Mouse (Mus musculus): ENCODE data around the gene Anp32a. TPM values are rescaled to one million over a fixed set of nuclear protein-coding genes. Genes with fewer than 3 reads are reported as not detected.
A peak's percentile ranks its signal among the peaks of the same experiment; 100 is the strongest.

The Anp32a gene
- total RNA-seq, 2 experiments from 2014 or later = 255 to 287 TPM

- DNase-seq (ENCODE audit: low spot score in 2 of 2) = no peak
These were observed 4.7 kb downstream of the Anp32a start for GRCm38 (mm10) chr9:62345633-62346387.

- no peak for DNase-seq (ENCODE audit: low spot score in 2 of 2)
These were observed 5.2 kb downstream of the Anp32a start for GRCm38 (mm10) chr9:62346388-62346679.

GRCm38 (mm10) chr9:62347201-62347600 is 6.1 kb downstream of the Anp32a start:
- DNase-seq (ENCODE audit: low spot score in 2 of 2) = no peak

- no peak for DNase-seq (ENCODE audit: low spot score in 2 of 2)
These were observed 7.0 kb downstream of the Anp32a start for GRCm38 (mm10) chr9:62348050-62348449.

- DNase-seq (ENCODE audit: low spot score in 2 of 2) = no peak
These were observed 7.4 kb downstream of the Anp32a start for GRCm38 (mm10) chr9:62348467-62348985.

- DNase-seq (ENCODE audit: low spot score in 2 of 2) = no peak
These were observed 8.2 kb downstream of the Anp32a start for GRCm38 (mm10) chr9:62349250-62349649.

GRCm38 (mm10) chr9:62350721-62351120 is 9.6 kb downstream of the Anp32a start:
- no peak for DNase-seq (ENCODE audit: low spot score in 2 of 2)

GRCm38 (mm10) chr9:62351200-62351599 is 10.1 kb downstream of the Anp32a start:
- DNase-seq (ENCODE audit: low spot score in 2 of 2) = no peak

GRCm38 (mm10) chr9:62353784-62354183 is 12.7 kb downstream of the Anp32a start:
- no peak for DNase-seq (ENCODE audit: low spot score in 2 of 2)

GRCm38 (mm10) chr9:62354838-62355719 is 14.0 kb downstream of the Anp32a start:
- DNase-seq (ENCODE audit: low spot score in 2 of 2) = no peak

GRCm38 (mm10) chr9:62355763-62356162 is 14.7 kb downstream of the Anp32a start:
- no peak for DNase-seq (ENCODE audit: low spot score in 2 of 2)

GRCm38 (mm10) chr9:62357593-62357992 is 16.5 kb downstream of the Anp32a start:
- no peak for DNase-seq (ENCODE audit: low spot score in 2 of 2)

- no peak for DNase-seq (ENCODE audit: low spot score in 2 of 2)
These were observed 17.8 kb downstream of the Anp32a start for GRCm38 (mm10) chr9:62358851-62359250.

GRCm38 (mm10) chr9:62360889-62361288 is 19.8 kb downstream of the Anp32a start:
- no peak for DNase-seq (ENCODE audit: low spot score in 2 of 2)

- no peak for DNase-seq (ENCODE audit: low spot score in 2 of 2)
These were observed 21.8 kb downstream of the Anp32a start for GRCm38 (mm10) chr9:62362835-62363385.

GRCm38 (mm10) chr9:62363619-62364018 is 22.5 kb downstream of the Anp32a start:
- peak; percentile 84 to 92 for DNase-seq (ENCODE audit: low spot score in 2 of 2)

GRCm38 (mm10) chr9:62364216-62364615 is 23.1 kb downstream of the Anp32a start:
- DNase-seq (ENCODE audit: low spot score in 2 of 2) = no peak

GRCm38 (mm10) chr9:62364831-62365230 is 23.7 kb downstream of the Anp32a start:
- DNase-seq (ENCODE audit: low spot score in 2 of 2) = no peak

- DNase-seq (ENCODE audit: low spot score in 2 of 2) = no peak
These were observed 24.4 kb downstream of the Anp32a start for GRCm38 (mm10) chr9:62365326-62366080.

GRCm38 (mm10) chr9:62366478-62367458 is 25.7 kb downstream of the Anp32a start:
- no peak for DNase-seq (ENCODE audit: low spot score in 2 of 2)
